Mouse (Mus musculus) urinary bladder, postnatal 4 days (tissue): ENCODE data around the gene Cdc42ep4.

Experiments
- DNase-seq, 2 experiments: peaks; one replicate each; pipeline ENCODE4 v3.0.0; 2021 to 2022; ENCODE audit warnings: low spot score in 2 of 2

The Cdc42ep4 gene

DNA sequence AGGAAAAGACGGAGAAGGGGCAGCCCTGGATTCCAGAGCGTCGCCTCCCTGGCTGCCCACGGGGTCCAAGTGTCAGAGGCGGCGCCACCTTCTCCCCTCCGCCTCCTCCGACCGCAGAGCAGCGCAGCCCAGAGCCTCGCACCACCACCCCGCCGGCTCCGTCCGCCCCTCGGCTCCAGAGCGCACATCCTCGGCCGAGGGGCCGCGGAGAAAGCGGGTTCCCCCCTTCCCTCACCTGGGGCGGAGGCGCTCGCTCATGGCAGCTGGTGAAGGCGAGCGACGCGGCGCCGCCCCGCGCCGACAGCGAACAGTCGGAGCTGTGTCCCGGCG is 68.1 kb downstream of the Cdc42ep4 start:
- peak in 1 of 2 experiments; percentile 30 for DNase-seq

DNA sequence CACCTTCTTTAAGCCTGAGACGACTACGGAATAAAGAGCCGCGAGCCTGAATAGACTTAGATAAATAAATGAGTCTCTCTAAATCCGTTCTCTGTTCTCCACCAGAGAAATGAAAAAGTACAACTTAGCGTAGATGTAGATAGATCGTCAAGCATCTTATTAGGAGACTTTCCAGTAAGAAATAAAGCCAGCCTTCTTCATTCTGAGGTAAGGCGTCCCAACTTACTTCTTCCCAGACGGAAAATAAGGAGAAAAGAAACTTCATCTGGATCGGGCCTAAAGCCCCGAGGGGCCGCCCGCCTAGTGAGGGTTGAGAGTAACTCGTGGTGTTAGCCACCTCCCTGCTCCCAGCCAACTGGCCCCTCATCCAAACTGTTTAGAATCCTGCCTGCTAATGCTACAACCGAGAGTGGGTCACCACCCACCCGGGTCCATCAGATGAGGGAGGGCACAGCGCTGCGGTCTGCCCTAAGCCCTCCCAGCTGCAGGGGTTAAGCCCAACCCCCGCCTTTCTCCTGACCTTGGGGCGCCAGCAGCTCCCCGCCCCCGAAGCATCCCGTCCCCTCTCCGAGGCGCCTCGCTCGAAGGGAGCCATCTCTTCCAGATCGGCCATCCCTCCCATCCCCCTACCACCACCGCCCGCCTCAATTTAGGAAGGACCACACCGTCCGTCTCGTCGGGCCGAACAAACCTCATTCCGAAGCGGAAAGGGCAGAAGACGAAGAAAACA is 68.6 kb downstream of the Cdc42ep4 start:
- DNase-seq: peak in 1 of 2 experiments; percentile 62

DNA sequence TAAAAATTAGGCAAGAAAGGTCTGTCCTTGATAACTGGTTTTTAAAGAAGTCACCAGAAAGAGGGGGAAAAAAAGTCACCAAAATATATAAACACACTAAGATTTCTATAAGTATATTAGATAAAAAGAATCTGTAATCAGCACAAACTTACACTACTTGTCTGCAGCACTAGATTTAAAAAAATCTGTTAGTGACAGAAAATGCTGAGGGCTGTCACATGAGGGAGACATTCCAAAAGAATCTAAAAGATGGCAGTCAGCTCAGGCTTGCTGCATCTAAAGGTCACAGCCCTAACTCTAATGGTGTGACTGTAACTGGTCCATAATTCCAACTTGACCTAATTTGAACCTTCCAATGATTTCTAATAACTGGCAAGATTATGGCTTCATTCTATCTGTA is 69.7 kb downstream of the Cdc42ep4 start:
- DNase-seq: no peak

DNA sequence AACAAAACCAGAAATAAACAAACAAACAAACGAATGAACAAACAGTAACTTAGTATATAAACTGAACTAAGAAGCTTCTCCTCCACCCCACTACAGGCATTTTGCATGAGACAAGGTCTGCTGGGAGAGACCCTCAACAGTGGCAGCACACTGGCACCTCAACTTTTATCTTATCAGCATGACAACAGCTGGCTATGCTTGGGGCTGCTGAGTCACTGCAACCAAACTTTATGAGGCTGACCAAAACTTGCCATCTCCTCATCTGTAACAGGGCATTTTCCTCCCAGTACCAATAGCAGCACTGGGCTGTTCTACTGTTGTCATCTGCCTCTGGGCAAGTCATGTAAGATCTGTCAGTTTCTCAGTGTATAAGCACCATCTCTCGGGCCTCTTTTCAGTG is 70.7 kb downstream of the Cdc42ep4 start:
- no peak for DNase-seq

DNA sequence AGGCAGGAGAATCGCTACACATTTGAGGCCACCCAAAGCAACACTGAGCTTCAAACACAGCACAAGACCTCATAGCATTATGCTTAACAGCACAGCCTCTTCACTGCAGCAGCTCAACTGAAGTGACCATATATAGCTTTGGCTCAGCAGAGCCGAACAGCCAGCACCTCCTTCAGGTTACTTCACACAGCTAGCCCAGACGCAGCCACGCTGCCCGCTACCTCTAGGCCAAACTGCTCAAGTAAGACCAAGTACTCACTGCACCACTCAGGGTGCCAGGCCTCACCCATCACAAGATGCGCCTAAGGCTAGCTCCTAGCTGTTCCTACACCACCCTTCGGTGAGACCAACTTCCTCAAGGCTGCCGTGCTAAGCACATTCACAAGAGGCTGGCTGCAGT is 73.3 kb downstream of the Cdc42ep4 start:
- no peak for DNase-seq

DNA sequence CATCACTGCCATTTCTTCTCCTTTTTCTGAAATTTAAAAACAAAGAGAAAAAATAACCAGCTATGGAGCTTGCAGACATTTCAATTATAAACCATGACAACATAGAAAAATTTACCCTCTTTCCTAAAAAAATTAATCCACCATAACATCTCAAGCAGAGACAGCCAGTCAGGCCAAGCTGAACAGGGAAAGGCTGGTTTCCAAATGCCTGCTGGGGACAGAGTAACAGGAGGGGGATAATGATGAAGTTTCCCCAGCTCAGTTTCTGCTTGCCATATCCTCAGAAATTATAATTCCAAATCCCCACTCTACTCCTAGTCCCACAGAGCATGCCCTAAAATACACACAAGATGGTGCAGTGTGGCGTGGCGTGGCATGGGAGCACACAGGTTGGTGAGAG is 74.3 kb downstream of the Cdc42ep4 start:
- DNase-seq: no peak
